9 mouse cellular contexts compared by ENCODE assay signal in the genomic region with DNA sequence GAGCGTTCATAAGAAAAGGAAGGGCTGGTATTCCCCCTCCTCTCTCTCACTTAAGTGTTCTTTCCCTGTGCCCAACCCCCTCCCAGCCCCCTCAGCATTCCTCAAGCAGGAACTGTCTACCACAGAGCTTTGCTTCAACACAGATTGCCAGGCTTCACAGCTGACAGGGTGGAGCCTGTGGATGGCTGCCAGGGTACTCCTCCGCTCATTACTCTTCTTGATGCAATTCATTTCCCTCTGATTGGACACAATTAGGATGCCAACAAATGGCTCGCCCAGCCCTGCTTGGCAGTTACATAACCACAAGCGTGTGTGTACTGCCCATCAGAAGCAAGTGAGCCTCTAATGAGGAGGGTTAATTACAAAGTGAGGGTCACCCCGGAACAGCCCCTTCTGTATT.
DNase-seq lines count a peak whose midpoint lies in the region; ATAC-seq and TF ChIP-seq lines count a peak whose summit lies in the region.
"Had no signal": no experiment of that assay in that cellular context is flagged by ENCODE, and none has a peak within 500 bp of the region (broad histone marks: within the 10 kb centered on the region; RNA-seq: fewer than 3 reads in every experiment).

No protein-coding gene starts in this region.

- H3K36me3 ChIP-seq in hindbrain, embryonic 13.5 days: no peaks in the 10 kb centered on the region
- H3K36me3 ChIP-seq in hindbrain, embryonic 11.5 days (ENCODE audit: control insufficient read depth, insufficient read depth, low read length): no peaks in the 10 kb centered on the region
- H3K36me3 ChIP-seq in intestine, embryonic 16.5 days (ENCODE audit: control insufficient read depth, insufficient read depth, low read length): no peaks in the 10 kb centered on the region
- H3K36me3 ChIP-seq in thymus, adult 2 months (ENCODE audit: control insufficient read depth, insufficient read depth, low read length): no peaks in the 10 kb centered on the region

- peaks cover 4% of the 10 kb centered on the region; the same call in 1 of the 2 replicates for H3K27me3 ChIP-seq in hindbrain, embryonic 13.5 days
- no peaks in the 10 kb centered on the region for H3K27me3 ChIP-seq in hindbrain, embryonic 11.5 days (ENCODE audit: control insufficient read depth, insufficient read depth, low read length)
- H3K27me3 ChIP-seq in intestine, embryonic 16.5 days (replicated peaks; ENCODE audit: control insufficient read depth, insufficient read depth, low read length): no peaks in the 10 kb centered on the region
- H3K27me3 ChIP-seq in thymus, adult 2 months (ENCODE audit: control insufficient read depth, insufficient read depth, low read length): no peaks in the 10 kb centered on the region

- no peak overlapping the region for H3K4me2 ChIP-seq in hindbrain, embryonic 13.5 days
- H3K4me2 ChIP-seq in hindbrain, embryonic 11.5 days (replicated peaks; ENCODE audit: low read depth, low read length): no peak overlapping the region
- no peak overlapping the region for H3K4me2 ChIP-seq in intestine, embryonic 16.5 days (ENCODE audit: low read depth, low read length)

- no peak for TF ChIP-seq POLR2A in thymus, adult 2 months (IDR thresholded peaks at IDR 0.05; ENCODE audit: control insufficient read depth, extremely low read depth, insufficient read depth, low read length, poor library complexity)

- no peak for DNase-seq in hindbrain, embryonic 11.5 days (ENCODE audit: low spot score)
- peak; percentile 40 to 47 for DNase-seq in adrenal gland, postnatal 36 days
- peak; percentile 62 to 76 for DNase-seq in frontal cortex, postnatal 10 days (ENCODE audit: low spot score in 2 of 2)
- peak; percentile 92 to 93 for DNase-seq in layer of hippocampus, adult 2 months (ENCODE audit: low spot score in 2 of 2)
- DNase-seq in lung, postnatal 36 days: peak; percentile 69
- no peak for DNase-seq in thymus, adult 2 months

- H3K27ac ChIP-seq in hindbrain, embryonic 13.5 days: no peak overlapping the region
- no peak overlapping the region for H3K27ac ChIP-seq in hindbrain, embryonic 11.5 days (ENCODE audit: low read depth, low read length)
- H3K27ac ChIP-seq in layer of hippocampus, adult 2 months: peak overlapping the region; percentile 90
- H3K27ac ChIP-seq in intestine, embryonic 16.5 days (ENCODE audit: low read length): no peak overlapping the region
- H3K27ac ChIP-seq in thymus, adult 2 months (ENCODE audit: control insufficient read depth, insufficient read depth, low read length): no peak overlapping the region
- H3K27ac ChIP-seq: liver, embryonic 14.5 days had no signal

- no peak overlapping the region for H3K4me3 ChIP-seq in hindbrain, embryonic 13.5 days
- H3K4me3 ChIP-seq in hindbrain, embryonic 11.5 days (ENCODE audit: low read depth, low read length): no peak overlapping the region
- no peak overlapping the region for H3K4me3 ChIP-seq in layer of hippocampus, adult 2 months
- H3K4me3 ChIP-seq in intestine, embryonic 16.5 days (ENCODE audit: low read length): no peak overlapping the region
- no peak overlapping the region for H3K4me3 ChIP-seq in thymus, adult 2 months (ENCODE audit: control insufficient read depth, insufficient read depth, low read length)

- WGBS in hindbrain, embryonic 13.5 days: 45% methylated on average over 5 of the region's 5 CpGs
- WGBS in hindbrain, embryonic 11.5 days: 83% methylated on average over 5 of the region's 5 CpGs
- 68% methylated on average over 5 of the region's 5 CpGs for WGBS in intestine, embryonic 16.5 days
- 81% methylated on average over 5 of the region's 5 CpGs for WGBS in thymus, adult 2 months

- 0 out of 2 replicates have a peak, but pooled peaks cover 6% of the 10 kb centered on the region for H3K9me3 ChIP-seq in hindbrain, embryonic 13.5 days
- no peaks in the 10 kb centered on the region for H3K9me3 ChIP-seq in hindbrain, embryonic 11.5 days (ENCODE audit: control insufficient read depth, low read length)
- H3K9me3 ChIP-seq in intestine, embryonic 16.5 days (ENCODE audit: control insufficient read depth, low read length): no peaks in the 10 kb centered on the region

- no peak overlapping the region for H3K9ac ChIP-seq in hindbrain, embryonic 13.5 days
- no peak overlapping the region for H3K9ac ChIP-seq in hindbrain, embryonic 11.5 days (ENCODE audit: low read depth, low read length)
- H3K9ac ChIP-seq in intestine, embryonic 16.5 days (ENCODE audit: low read depth, low read length): no peak overlapping the region
- H3K9ac ChIP-seq: liver, embryonic 14.5 days had no signal

- no peak for TF ChIP-seq CTCF in layer of hippocampus, adult 2 months (conservative IDR thresholded peaks at IDR 0.05)
- TF ChIP-seq CTCF in thymus, adult 2 months (IDR thresholded peaks at IDR 0.05; ENCODE audit: borderline replicate concordance, control insufficient read depth, extremely low read depth, insufficient read depth, low read length, poor library complexity): no peak

- ATAC-seq in hindbrain, embryonic 13.5 days (ENCODE audit: low FRiP score): peak; percentile 84
- ATAC-seq in hindbrain, embryonic 11.5 days (ENCODE audit: low FRiP score): no peak
- ATAC-seq in intestine, embryonic 16.5 days: no peak

- peaks cover 10% of the 10 kb centered on the region for H3K4me1 ChIP-seq in hindbrain, embryonic 13.5 days (replicated peaks)
- H3K4me1 ChIP-seq in hindbrain, embryonic 11.5 days (replicated peaks; ENCODE audit: control insufficient read depth, insufficient read depth, low read length): no peaks in the 10 kb centered on the region
- peaks cover 5% of the 10 kb centered on the region; the same call in 1 of the 2 replicates for H3K4me1 ChIP-seq in intestine, embryonic 16.5 days (ENCODE audit: control insufficient read depth, insufficient read depth, low read length)
- H3K4me1 ChIP-seq in thymus, adult 2 months (replicated peaks; ENCODE audit: control insufficient read depth, insufficient read depth, low read length): no peaks in the 10 kb centered on the region

Comparison
In these comparisons a context has a peak if more than half of its experiments do, and no peak if none do; other contexts are left out.
1. DNase-seq: peak in adrenal gland, postnatal 36 days (2 of 2), frontal cortex, postnatal 10 days (2 of 2), layer of hippocampus, adult 2 months (2 of 2) and lung, postnatal 36 days (single experiment); none in hindbrain, embryonic 11.5 days (single experiment) and thymus, adult 2 months (single experiment).